ENCODE assay signal across 32 mouse cellular contexts in the genomic region with DNA sequence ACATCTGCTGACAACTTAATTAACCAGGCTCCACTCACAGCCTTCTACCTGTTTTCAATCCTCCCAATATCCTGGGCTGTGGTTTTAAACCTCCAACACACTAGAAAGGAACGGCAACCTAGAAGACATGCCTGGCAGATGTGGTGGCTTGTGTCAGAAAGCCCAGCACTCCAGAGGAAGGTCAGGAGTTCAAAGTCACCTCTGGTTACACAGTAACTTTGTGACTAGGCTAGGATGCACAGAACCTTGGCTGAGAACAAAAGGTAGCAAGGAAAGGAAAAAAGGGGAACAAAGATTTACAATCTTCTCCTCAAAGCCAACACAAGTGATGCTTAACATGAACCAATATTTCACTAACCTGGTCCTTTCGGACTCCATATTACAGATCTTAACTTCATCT.
"Had no signal": no experiment of that assay in that cellular context is flagged by ENCODE, and none has a peak within 500 bp of the region (broad histone marks: within the 10 kb centered on the region; RNA-seq: fewer than 3 reads in every experiment).

No protein-coding gene starts in this region.

- H3K4me1 ChIP-seq: heart, embryonic 10.5 days; heart, embryonic 12.5 days; heart, embryonic 13.5 days; heart, embryonic 15.5 days; hindbrain, embryonic 10.5 days; hindbrain, embryonic 12.5 days; hindbrain, embryonic 13.5 days; hindbrain, embryonic 15.5 days; intestine, embryonic 15.5 days had no signal

- H3K27ac ChIP-seq: heart, adult 2 months; heart, embryonic 10.5 days; heart, embryonic 13.5 days; heart, embryonic 15.5 days; hindbrain, embryonic 10.5 days; hindbrain, embryonic 12.5 days; hindbrain, embryonic 13.5 days; hindbrain, embryonic 14.5 days; hindbrain, embryonic 15.5 days; hindbrain, postnatal 0 days; intestine, embryonic 15.5 days; kidney, postnatal 0 days; layer of hippocampus, adult 2 months; left cerebral cortex, adult 2 months had no signal

- ATAC-seq: hindbrain, embryonic 16.5 days; hindbrain, postnatal 0 days; inflammation-experienced regulatory T-cells, adult 6 months; intestine, embryonic 15.5 days; intestine, embryonic 16.5 days; intestine, postnatal 0 days had no signal

- H3K4me2 ChIP-seq: heart, embryonic 11.5 days; heart, embryonic 12.5 days; heart, embryonic 13.5 days; heart, embryonic 15.5 days; hindbrain, embryonic 12.5 days; hindbrain, embryonic 13.5 days; hindbrain, embryonic 14.5 days; hindbrain, embryonic 15.5 days; intestine, embryonic 15.5 days had no signal

- H3K27me3 ChIP-seq: heart, embryonic 12.5 days; heart, embryonic 13.5 days; heart, embryonic 15.5 days; hindbrain, embryonic 12.5 days; hindbrain, embryonic 13.5 days; hindbrain, embryonic 15.5 days; intestine, embryonic 15.5 days had no signal

- H3K9ac ChIP-seq: heart, embryonic 12.5 days; heart, embryonic 13.5 days; heart, embryonic 15.5 days; hindbrain, embryonic 12.5 days; hindbrain, embryonic 13.5 days; hindbrain, embryonic 14.5 days; hindbrain, embryonic 15.5 days; intestine, embryonic 15.5 days had no signal

- H3K9me3 ChIP-seq: hindbrain, embryonic 15.5 days; intestine, embryonic 15.5 days had no signal

- DNase-seq: heart, adult 18-20 months; heart, adult 2 months; heart, postnatal 10 days; heart, postnatal 14 days; heart, postnatal 36 days; heart, postnatal 4 days; kidney, adult 11 months; kidney, adult 18-20 months; kidney, postnatal 10 days; kidney, postnatal 14 days; kidney, postnatal 25 days; layer of hippocampus, adult 9-11 months; layer of hippocampus, postnatal 36 days had no signal

- H3K36me3 ChIP-seq: heart, embryonic 10.5 days; heart, embryonic 12.5 days; heart, embryonic 13.5 days; heart, embryonic 15.5 days; hindbrain, embryonic 10.5 days; hindbrain, embryonic 12.5 days; hindbrain, embryonic 13.5 days; hindbrain, embryonic 15.5 days; intestine, embryonic 15.5 days had no signal

- H3K4me3 ChIP-seq: heart, adult 2 months; heart, embryonic 10.5 days; heart, embryonic 12.5 days; heart, embryonic 13.5 days; heart, embryonic 15.5 days; hindbrain, embryonic 10.5 days; hindbrain, embryonic 12.5 days; hindbrain, embryonic 13.5 days; hindbrain, embryonic 15.5 days; intestine, embryonic 15.5 days; layer of hippocampus, adult 2 months; left cerebral cortex, adult 2 months had no signal
